In genomic region chr6:55356017-55356703, GRCm38 (mm10) we compare ENCODE assay signal across 14 mouse cellular contexts. TPM values are rescaled to one million over a fixed set of nuclear protein-coding genes. Genes with fewer than 3 reads are reported as not detected.
DNase-seq lines count a peak whose midpoint lies in the region; ATAC-seq lines count a peak whose summit lies in the region.
"Had no signal": no experiment of that assay in that cellular context is flagged by ENCODE, and none has a peak within 500 bp of the region (broad histone marks: within the 10 kb centered on the region; RNA-seq: fewer than 3 reads in every experiment).

No protein-coding gene starts in this region.

- ATAC-seq in hematopoietic stem cell, adult 5-6 weeks (replicated peaks in 1 of 2; ENCODE audit: insufficient read depth in 1 of 2, low FRiP score in 2 of 2, low TSS enrichment in 1 of 2, low read depth in 1 of 2, poor library complexity in 2 of 2, severe bottlenecking in 2 of 2): peak; percentile 73 to 82
- peak; percentile 63 for ATAC-seq in megakaryocyte progenitor cell, adult 5-6 weeks (replicated peaks; ENCODE audit: poor library complexity)

- peak; percentile 45 for DNase-seq in gastrocnemius, postnatal 25 days
- no peak for DNase-seq in gastrocnemius, adult 8-10 months (ENCODE audit: low spot score in 2 of 2)
- peak; percentile 54 to 66 for DNase-seq in spleen, postnatal 10 days (ENCODE audit: low spot score in 2 of 2)
- DNase-seq in spleen, adult 12 weeks (ENCODE audit: low spot score): no peak
- no peak for DNase-seq in cerebellum, adult 11 months
- DNase-seq in embryo, embryonic 10.5 days (ENCODE audit: low spot score): no peak
- DNase-seq: adrenal gland, postnatal 25 days; cerebellum, adult 18-20 months; kidney, postnatal 36 days; layer of hippocampus, postnatal 36 days; midbrain, embryonic 14.5 days; thymus, postnatal 14 days had no signal

RNA-seq across cellular contexts. Expression of gene Aqp1, which starts 19.9 kb away (rescaled TPM):
- 100 to 1,000 TPM; 203 to 271 TPM for total RNA-seq in gastrocnemius, postnatal 25 days (2021)
- total RNA-seq in gastrocnemius, adult 8-10 months (2022): 100 to 1,000 TPM; 145 to 259 (median 191) TPM
- total RNA-seq in hematopoietic stem cell, adult 5-6 weeks (2017): 12.3 and 60.0 TPM in 2 replicates
- total RNA-seq in megakaryocyte progenitor cell, adult 5-6 weeks (2015): 15.4 and 24.8 TPM in 2 replicates
- 29.3 and 51.0 TPM in 2 replicates for total RNA-seq in megakaryocyte progenitor cell, adult 5-6 weeks (2017)

RNA-seq across cellular contexts. Expression of gene Ghrhr, which starts 19.9 kb away (rescaled TPM):
- total RNA-seq in gastrocnemius, postnatal 25 days (2021): not detected
- total RNA-seq in gastrocnemius, adult 8-10 months (2022): not detected
- not detected in 2 replicates for total RNA-seq in hematopoietic stem cell, adult 5-6 weeks (2017)
- not detected in 2 replicates for total RNA-seq in megakaryocyte progenitor cell, adult 5-6 weeks (2015)
- not detected in 2 replicates for total RNA-seq in megakaryocyte progenitor cell, adult 5-6 weeks (2017)
- total RNA-seq: adrenal gland, postnatal 25 days; layer of hippocampus, postnatal 36 days had no signal

Comparison
In these comparisons a context has a peak if more than half of its experiments do, and no peak if none do; other contexts are left out.
1. DNase-seq: peak in gastrocnemius, postnatal 25 days (single experiment) and spleen, postnatal 10 days (2 of 2); none in gastrocnemius, adult 8-10 months (0 of 2), spleen, adult 12 weeks (single experiment), cerebellum, adult 11 months (single experiment) and embryo, embryonic 10.5 days (single experiment).